Mouse (Mus musculus): ENCODE measurements around the gene Nat14.

DNA sequence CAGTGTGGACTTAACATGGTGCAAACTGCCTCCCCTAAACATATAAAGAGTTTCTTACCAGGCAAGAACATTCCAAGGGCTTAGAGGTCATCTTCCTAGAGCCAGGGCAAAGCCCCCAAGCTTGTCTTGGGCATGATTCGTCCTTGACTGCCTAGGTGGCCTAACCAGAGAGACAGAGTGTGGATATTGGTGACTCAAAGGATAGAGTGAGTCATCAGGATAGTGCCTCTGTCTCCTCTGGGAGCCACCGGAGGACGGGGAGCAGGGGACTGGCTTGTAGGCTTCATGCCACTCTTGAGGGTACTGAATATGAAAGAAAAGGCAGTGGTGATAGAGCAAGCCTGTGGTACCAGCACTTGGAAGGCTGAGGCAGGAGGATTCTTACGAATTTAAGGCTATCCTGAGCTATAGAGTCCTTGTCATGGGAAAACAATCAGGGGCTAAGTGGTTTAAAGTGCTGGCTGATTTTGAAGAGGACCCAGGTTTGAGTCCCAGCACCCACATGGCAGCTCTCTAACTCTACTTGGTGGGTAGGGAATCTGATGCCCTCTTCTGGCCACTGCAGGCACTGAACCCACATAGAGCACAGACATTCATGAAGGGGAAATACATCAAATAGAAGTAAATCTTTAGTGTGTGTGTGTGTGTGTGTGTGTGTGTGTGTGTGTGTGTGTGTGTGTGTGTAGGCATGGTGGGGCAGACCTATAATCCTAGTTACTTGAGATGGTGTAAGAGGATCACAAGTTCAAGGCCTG, 12.5 kb downstream of the Nat14 start:
- TF ChIP-seq CTCF (IDR thresholded peaks at IDR 0.05; ENCODE audit: control insufficient read depth, insufficient read depth, insufficient read length) (no peak), MAX (IDR thresholded peaks at IDR 0.05) (no peak)

Measured in C2C12 (cell line).